ENCODE assay signal across 7 mouse cellular contexts in the genomic region with DNA sequence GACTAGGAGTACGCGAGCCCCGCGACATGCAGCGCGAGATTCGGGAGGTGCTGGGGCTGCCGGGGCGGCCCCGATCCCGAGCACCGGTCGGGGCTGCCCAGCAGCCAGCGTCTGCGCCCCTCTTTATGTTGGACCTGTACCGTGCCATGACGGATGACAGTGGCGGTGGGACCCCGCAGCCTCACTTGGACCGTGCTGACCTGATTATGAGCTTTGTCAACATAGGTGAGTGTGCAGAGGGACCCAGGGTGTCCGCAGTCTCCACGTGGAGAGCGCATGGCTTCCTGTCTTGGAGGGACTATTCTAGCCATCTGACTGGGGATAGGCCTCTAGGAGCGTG. TPM values are rescaled to one million over a fixed set of nuclear protein-coding genes. Genes with fewer than 3 reads are reported as not detected.
DNase-seq lines count a peak whose midpoint lies in the region; ATAC-seq and TF ChIP-seq lines count a peak whose summit lies in the region.

No protein-coding gene starts in this region.

- no peaks in the 10 kb centered on the region for H3K27me3 ChIP-seq in testis, adult 2 months (ENCODE audit: control insufficient read depth, insufficient read depth, low read length)
- H3K27me3 ChIP-seq in liver, embryonic 14.5 days (ENCODE audit: control insufficient read depth, insufficient read depth, low read length): peaks cover 20% of the 10 kb centered on the region

- no peak for TF ChIP-seq EP300 in liver, embryonic 14.5 days (IDR thresholded peaks at IDR 0.05; ENCODE audit: low read depth)

- no peak overlapping the region for H3K9ac ChIP-seq in liver, embryonic 14.5 days (replicated peaks)

- peak overlapping the region; percentile 32 for H3K4me2 ChIP-seq in liver, embryonic 14.5 days (ENCODE audit: low read depth)

- TF ChIP-seq CTCF in testis, adult 2 months (IDR thresholded peaks at IDR 0.05; ENCODE audit: control insufficient read depth, insufficient read depth, insufficient replicate concordance, low read depth, low read length): no peak
- no peak for TF ChIP-seq CTCF in liver, embryonic 14.5 days (IDR thresholded peaks at IDR 0.05; ENCODE audit: low read depth)

- DNase-seq in testis, postnatal 10 days (ENCODE audit: low spot score): no peak
- DNase-seq in liver, embryonic 14.5 days (ENCODE audit: low read depth in 3 of 3, low spot score in 3 of 3): no peak
- DNase-seq in left cerebral cortex, adult 11 months (ENCODE audit: low spot score): no peak
- DNase-seq in left cerebral cortex, adult 8-10 months (ENCODE audit: low spot score in 2 of 2): no peak
- DNase-seq in Muller cell, postnatal 12 days (ENCODE audit: inconsistent ontology term): no peak

- ATAC-seq in granulocyte monocyte progenitor cell, adult 5-6 weeks (replicated peaks; ENCODE audit: poor library complexity, severe bottlenecking): peak; percentile 21; the same call in 1 of the 2 replicates
- 0 out of 2 replicates have a peak, but pooled peaks have one; percentile 15 for ATAC-seq in liver, embryonic 14.5 days (ENCODE audit: insufficient read depth)

- peak overlapping the region; percentile 71 for H3K4me3 ChIP-seq in testis, adult 2 months (ENCODE audit: control insufficient read depth, low read depth, low read length)
- peak overlapping the region in 1 of 2 experiments; percentile 18; a peak in 1 of 4 replicates for H3K4me3 ChIP-seq in liver, embryonic 14.5 days (ENCODE audit: insufficient read depth in 1 of 2, low read depth in 2 of 2, low read length in 2 of 2)

- no peaks in the 10 kb centered on the region for H3K9me3 ChIP-seq in liver, embryonic 14.5 days (ENCODE audit: control insufficient read depth, low read length)

- H3K4me1 ChIP-seq in testis, adult 2 months (ENCODE audit: control insufficient read depth, insufficient read depth, low read length): peaks cover 12% of the 10 kb centered on the region
- no peaks in the 10 kb centered on the region for H3K4me1 ChIP-seq in liver, embryonic 14.5 days (replicated peaks; ENCODE audit: control insufficient read depth in 2 of 2, insufficient read depth in 2 of 2, low read length in 1 of 2)

- no peak for TF ChIP-seq POLR2A in testis, adult 2 months (IDR thresholded peaks at IDR 0.05; ENCODE audit: control insufficient read depth, low read depth, low read length)

- H3K27ac ChIP-seq in testis, adult 2 months (ENCODE audit: control insufficient read depth, insufficient read depth, low read depth, low read length): no peak overlapping the region
- no peak overlapping the region for H3K27ac ChIP-seq in liver, embryonic 14.5 days

- no peaks in the 10 kb centered on the region for H3K36me3 ChIP-seq in testis, adult 2 months (ENCODE audit: control insufficient read depth, insufficient read depth, low read length)
- H3K36me3 ChIP-seq in liver, embryonic 14.5 days (replicated peaks; ENCODE audit: control insufficient read depth, insufficient read depth, low read depth): no peaks in the 10 kb centered on the region

- 24% methylated on average over 24 of the region's 24 CpGs for whole genome bisulfite sequencing in liver, embryonic 14.5 days (ENCODE audit: insufficient replicate concordance)

RNA-seq across cellular contexts. Expression of gene Bmp8b, which starts 0.5 kb away (rescaled TPM):
- polyA plus RNA-seq in testis, adult 2 months (2012; rRNA removed): 2.8 TPM in 2 replicates
- total RNA-seq in granulocyte monocyte progenitor cell, adult 5-6 weeks (2014; fragmentation: Nextera tagmentation): not detected in 2 replicates
- 0.09 TPM in 1 of 2 replicates, not detected in the other for total RNA-seq in granulocyte monocyte progenitor cell, adult 5-6 weeks (2017)
- polyA plus RNA-seq in liver, embryonic 14.5 days (2012; rRNA removed): 0.22 and 0.24 TPM in 2 replicates
- polyA plus RNA-seq in liver, embryonic 14.5 days (2014; fragmentation: Nextera tagmentation; extraction: Ambion mirVana): 0.24 and 0.35 TPM in 2 replicates
- total RNA-seq in left cerebral cortex, adult 8-10 months (2022): under 1 TPM in 3 of 4 experiments, not detected in 1; 0.16 to 0.19 (median 0.19) TPM

RNA-seq across cellular contexts. Expression of gene Oxct2b, which starts 10.6 kb away (rescaled TPM):
- 237 and 290 TPM in 2 replicates for polyA plus RNA-seq in testis, adult 2 months (2012; rRNA removed)
- total RNA-seq in granulocyte monocyte progenitor cell, adult 5-6 weeks (2014; fragmentation: Nextera tagmentation): 1.7 TPM in 1 of 2 replicates, not detected in the other
- total RNA-seq in granulocyte monocyte progenitor cell, adult 5-6 weeks (2017): not detected in 2 replicates
- polyA plus RNA-seq in liver, embryonic 14.5 days (2012; rRNA removed): not detected in 2 replicates
- not detected in 2 replicates for polyA plus RNA-seq in liver, embryonic 14.5 days (2014; fragmentation: Nextera tagmentation; extraction: Ambion mirVana)
- under 1 TPM in 3 of 4 experiments, not detected in 1; 0.22 to 0.46 (median 0.27) TPM for total RNA-seq in left cerebral cortex, adult 8-10 months (2022)

RNA-seq across cellular contexts. Expression of gene Ppie, which starts 34.3 kb away (rescaled TPM):
- 16.7 and 18.0 TPM in 2 replicates for polyA plus RNA-seq in testis, adult 2 months (2012; rRNA removed)
- total RNA-seq in granulocyte monocyte progenitor cell, adult 5-6 weeks (2014; fragmentation: Nextera tagmentation): 56.2 and 64.7 TPM in 2 replicates
- 70.2 and 75.5 TPM in 2 replicates for total RNA-seq in granulocyte monocyte progenitor cell, adult 5-6 weeks (2017)
- 16.1 and 21.5 TPM in 2 replicates for polyA plus RNA-seq in liver, embryonic 14.5 days (2012; rRNA removed)
- 38.2 and 39.5 TPM in 2 replicates for polyA plus RNA-seq in liver, embryonic 14.5 days (2014; fragmentation: Nextera tagmentation; extraction: Ambion mirVana)
- 10 to 100 TPM; 19.4 to 21.0 (median 20.2) TPM for total RNA-seq in left cerebral cortex, adult 8-10 months (2022)
